In the genomic region with DNA sequence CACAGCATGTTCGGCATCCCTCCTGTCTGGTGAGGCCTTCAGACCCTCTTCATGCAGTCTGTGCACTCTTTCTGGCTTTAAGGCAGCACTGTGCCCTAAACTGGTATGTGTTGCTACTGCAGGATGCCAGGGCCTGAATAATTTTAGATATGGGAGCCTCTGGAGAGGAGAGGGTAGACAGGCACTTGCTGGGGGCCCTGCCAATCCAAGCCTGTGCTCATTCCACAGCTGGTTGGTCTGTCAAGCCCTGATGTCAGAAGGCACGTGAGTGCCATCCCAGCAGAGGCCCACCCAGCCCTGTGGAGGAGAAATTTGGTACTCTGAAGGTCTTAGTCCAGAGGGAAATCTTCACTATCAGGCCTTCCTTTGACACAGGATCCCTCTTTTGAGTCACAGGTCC, we compare ENCODE assay signal across 22 mouse cellular contexts. TPM values are rescaled to one million over a fixed set of nuclear protein-coding genes. Genes with fewer than 3 reads are reported as not detected.
A peak's percentile ranks its signal among the peaks of the same experiment; 100 is the strongest.
DNase-seq lines count a peak whose midpoint lies in the region; ATAC-seq and TF ChIP-seq lines count a peak whose summit lies in the region.
"Had no signal": no experiment of that assay in that cellular context is flagged by ENCODE, and none has a peak within 500 bp of the region (broad histone marks: within the 10 kb centered on the region; RNA-seq: fewer than 3 reads in every experiment).

No protein-coding gene starts in this region.

- TF ChIP-seq CTCF in gastrocnemius, adult 2 months (IDR thresholded peaks at IDR 0.05), result no peak

- H3K4me3 ChIP-seq in gastrocnemius, adult 2 months, result no peak overlapping the region
- H3K4me3 ChIP-seq in hindbrain, embryonic 13.5 days, result no peak overlapping the region
- no peak overlapping the region for H3K4me3 ChIP-seq in hindbrain, embryonic 11.5 days (ENCODE audit: low read depth, low read length)
- H3K4me3 ChIP-seq: neural tube, embryonic 12.5 days had no signal

- peaks cover 23% of the 10 kb centered on the region for H3K4me1 ChIP-seq in hindbrain, embryonic 13.5 days (replicated peaks)
- 0 out of 2 replicates have a peak, but pooled peaks cover 6% of the 10 kb centered on the region for H3K4me1 ChIP-seq in hindbrain, embryonic 11.5 days (replicated peaks; ENCODE audit: control insufficient read depth, insufficient read depth, low read length)

- intact Hi-C loops in gastrocnemius, adult 2 months (cut with DNase I), result no loop called here
- intact Hi-C loops in gastrocnemius, postnatal 36 days (cut with DNase I), result no loop called here
- intact Hi-C loops in heart, postnatal 36 days (cut with DNase I), result no loop called here

- no peaks in the 10 kb centered on the region for H3K27me3 ChIP-seq in hindbrain, embryonic 13.5 days
- no peaks in the 10 kb centered on the region for H3K27me3 ChIP-seq in hindbrain, embryonic 11.5 days (ENCODE audit: control insufficient read depth, insufficient read depth, low read length)
- H3K27me3 ChIP-seq: neural tube, embryonic 12.5 days had no signal

- no peak for ATAC-seq in hindbrain, embryonic 13.5 days (ENCODE audit: low FRiP score)
- no peak for ATAC-seq in hindbrain, embryonic 11.5 days (ENCODE audit: low FRiP score)
- ATAC-seq in erythroid progenitor cell, adult 5-6 weeks (replicated peaks; ENCODE audit: low FRiP score, poor library complexity, severe bottlenecking), result no peak
- ATAC-seq: forebrain, embryonic 16.5 days; inflammation-experienced regulatory T-cells, adult 6 months; liver, postnatal 0 days had no signal

- 73% methylated on average over 2 of the region's 2 CpGs for WGBS in hindbrain, embryonic 13.5 days
- WGBS in hindbrain, embryonic 11.5 days, result 74% methylated on average over 2 of the region's 2 CpGs

- peak overlapping the region; percentile 76 for H3K27ac ChIP-seq in gastrocnemius, adult 2 months
- 0 out of 2 replicates have a peak overlapping the region, but pooled peaks have one; percentile 72 for H3K27ac ChIP-seq in hindbrain, embryonic 13.5 days
- no peak overlapping the region for H3K27ac ChIP-seq in hindbrain, embryonic 11.5 days (ENCODE audit: low read depth, low read length)
- H3K27ac ChIP-seq: neural tube, embryonic 12.5 days; stomach, postnatal 0 days had no signal

- H3K36me3 ChIP-seq in hindbrain, embryonic 13.5 days, result peaks cover 59% of the 10 kb centered on the region
- 0 out of 2 replicates have a peak, but pooled peaks cover 2% of the 10 kb centered on the region for H3K36me3 ChIP-seq in hindbrain, embryonic 11.5 days (ENCODE audit: control insufficient read depth, insufficient read depth, low read length)

- no peaks in the 10 kb centered on the region for H3K9me3 ChIP-seq in hindbrain, embryonic 13.5 days
- H3K9me3 ChIP-seq in hindbrain, embryonic 11.5 days (ENCODE audit: control insufficient read depth, low read length), result no peaks in the 10 kb centered on the region
- H3K9me3 ChIP-seq: neural tube, embryonic 12.5 days had no signal

- H3K4me2 ChIP-seq in hindbrain, embryonic 13.5 days, result no peak overlapping the region
- H3K4me2 ChIP-seq in hindbrain, embryonic 11.5 days (replicated peaks; ENCODE audit: low read depth, low read length), result no peak overlapping the region
- H3K4me2 ChIP-seq: neural tube, embryonic 12.5 days had no signal

- H3K9ac ChIP-seq in hindbrain, embryonic 13.5 days, result no peak overlapping the region
- H3K9ac ChIP-seq in hindbrain, embryonic 11.5 days (ENCODE audit: low read depth, low read length), result no peak overlapping the region
- H3K9ac ChIP-seq: liver, postnatal 0 days; neural tube, embryonic 12.5 days had no signal

- DNase-seq in gastrocnemius, adult 2 months, result peak; percentile 63
- no peak for DNase-seq in gastrocnemius, postnatal 36 days
- DNase-seq in hindbrain, embryonic 11.5 days (ENCODE audit: low spot score), result no peak
- DNase-seq in heart, adult 8-10 months (ENCODE audit: low spot score), result peak; percentile 50
- DNase-seq in heart, postnatal 36 days, result peak; percentile 28 to 43
- DNase-seq in Muller cell, postnatal 12 days (ENCODE audit: inconsistent ontology term), result no peak
- DNase-seq: adrenal gland, postnatal 36 days; B cell, adult 2 months; cerebellum, adult 9-11 months; kidney, adult 8-10 months; kidney, postnatal 36 days; liver; liver, postnatal 0 days; lung, postnatal 14 days; right cerebral cortex, postnatal 25 days; thymus, postnatal 14 days had no signal

RNA-seq across cellular contexts. Expression of a gene that starts 49.7 kb away (rescaled TPM):
- 10 to 100 TPM; 16.2 to 20.7 TPM for total RNA-seq in gastrocnemius, adult 2 months (2021)
- total RNA-seq in gastrocnemius, postnatal 36 days (2021), result 10 to 100 TPM; 17.7 to 20.7 TPM
- 23.1 and 24.1 TPM in 2 replicates for polyA plus RNA-seq in hindbrain, embryonic 13.5 days (2015; fragmentation: Nextera tagmentation; extraction: Ambion mirVana)
- 31.8 and 32.0 TPM in 2 replicates for polyA plus RNA-seq in hindbrain, embryonic 11.5 days (2014; fragmentation: Nextera tagmentation; extraction: Ambion mirVana)
- total RNA-seq in heart, adult 8-10 months (2022), result 10 to 100 TPM; 25.7 to 29.2 (median 27.6) TPM
- 10 to 100 TPM; 30.4 to 31.0 TPM for total RNA-seq in heart, postnatal 36 days (2021)
- 22.0 and 24.7 TPM in 2 replicates for total RNA-seq in erythroid progenitor cell, adult 5-6 weeks (2015; ENCODE audit: low replicate concordance)
- 15.7 and 21.9 TPM in 2 replicates for total RNA-seq in erythroid progenitor cell, adult 5-6 weeks (2017; ENCODE audit: low replicate concordance)

Comparison
In these comparisons a context has a peak if more than half of its experiments do, and no peak if none do; other contexts are left out.
1. DNase-seq: peak in gastrocnemius, adult 2 months (single experiment), heart, adult 8-10 months (single experiment) and heart, postnatal 36 days (2 of 2); none in gastrocnemius, postnatal 36 days (0 of 2), hindbrain, embryonic 11.5 days (single experiment) and Muller cell, postnatal 12 days (single experiment).